Mouse (Mus musculus) T-helper 17 cell (primary cell): ENCODE data around the gene Gm17268.

ENCODE experiments used
- in situ Hi-C, 2 experiments: fragments of 300-600 bp; cut with MboI, MseI; formaldehyde crosslinking; loops; 1 replicate in 1 of 2; 2 replicates in 1 of 2; pipeline ENCODE4 v1.15.1; 2025; ENCODE audit warnings: high pct_unique_total_duplicates in 2 of 2

Gm17268 gene

DNA sequence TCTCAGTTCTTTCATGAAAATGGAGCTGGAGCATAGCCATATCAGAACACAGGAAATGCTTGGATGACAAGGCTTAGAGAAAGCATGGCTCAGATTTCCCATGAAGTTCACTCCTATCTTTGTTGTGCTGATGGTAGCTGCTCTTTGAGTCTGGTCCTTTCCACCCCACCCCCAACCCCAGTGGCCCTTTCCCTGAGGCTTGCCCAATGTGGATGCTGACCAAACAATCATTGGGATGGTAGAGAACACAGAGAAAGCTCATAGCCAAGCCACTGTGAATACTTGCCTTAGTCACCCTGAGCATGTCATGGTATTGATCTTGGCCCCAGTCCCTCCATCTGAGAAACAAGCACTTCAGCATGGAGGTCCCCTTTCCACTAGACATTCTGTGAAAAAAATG, 6.2 kb downstream of the Gm17268 start:
- in situ Hi-C loops: no loop called here

DNA sequence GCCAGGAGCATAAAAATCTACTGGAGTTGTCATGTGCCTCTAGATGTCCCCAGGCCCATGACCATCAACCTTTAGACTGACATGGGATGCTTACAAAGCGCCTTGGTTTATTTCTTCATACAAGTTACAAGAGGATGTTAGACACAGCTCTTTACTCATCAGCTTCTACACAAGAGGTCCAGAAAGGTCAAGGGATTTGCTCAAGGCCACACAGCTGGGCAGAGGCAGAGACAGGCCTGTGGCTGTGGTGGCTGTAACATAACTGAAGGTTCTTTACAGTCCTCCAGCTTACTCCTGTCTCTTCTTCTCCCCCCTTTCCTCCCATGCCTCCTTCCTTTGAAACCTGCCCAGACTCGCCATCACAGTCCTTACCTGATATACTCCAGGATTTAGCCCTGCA, 8.2 kb downstream of the Gm17268 start:
- in situ Hi-C loops: no loop called here

DNA sequence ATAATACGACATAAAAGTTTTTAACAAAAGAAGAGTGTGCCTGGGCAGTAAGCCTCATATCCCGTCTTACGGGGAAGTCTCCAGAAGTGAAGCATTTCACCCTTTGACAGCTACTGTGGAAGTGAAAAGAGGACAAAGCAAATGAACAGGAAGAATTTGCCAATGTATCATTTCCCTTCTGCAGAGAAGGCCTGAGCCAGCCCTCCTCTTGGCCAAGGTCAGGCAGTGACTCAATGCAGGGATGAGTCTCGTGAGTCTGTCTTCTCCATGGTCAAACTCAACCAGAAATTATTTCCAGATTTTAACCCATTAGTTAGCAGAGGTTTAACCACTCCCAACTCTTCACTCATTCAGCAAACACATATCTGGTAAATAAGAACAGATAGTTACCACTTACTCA, 14.6 kb downstream of the Gm17268 start:
- in situ Hi-C loops: no loop called here

DNA sequence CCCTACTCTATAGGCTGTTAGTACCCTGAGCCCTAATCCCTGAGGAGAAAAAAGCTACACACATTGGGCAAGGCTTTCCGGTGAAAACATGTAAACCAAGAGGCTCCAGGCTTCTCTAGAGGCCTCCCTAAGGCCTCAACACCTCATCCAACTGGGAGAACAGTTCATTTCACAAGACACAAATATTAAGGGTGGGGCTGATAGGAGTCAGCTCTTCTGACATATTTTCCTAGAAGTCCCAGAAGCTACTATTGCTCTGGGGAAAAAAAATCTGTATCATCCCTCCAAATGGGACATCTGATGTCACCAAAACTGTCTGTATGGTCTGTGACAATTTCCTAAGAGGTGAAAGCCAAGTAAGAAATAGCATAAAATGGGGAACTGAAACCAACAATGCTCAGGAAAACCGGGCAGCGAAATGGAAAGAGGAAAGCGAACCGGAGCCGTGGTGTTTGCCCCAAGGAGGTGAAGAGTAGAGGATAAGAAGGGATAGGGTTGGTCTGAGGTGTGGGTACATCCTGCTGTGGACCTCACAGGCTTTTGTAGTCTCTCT, 15.8 kb downstream of the Gm17268 start:
- in situ Hi-C loops: no loop called here

DNA sequence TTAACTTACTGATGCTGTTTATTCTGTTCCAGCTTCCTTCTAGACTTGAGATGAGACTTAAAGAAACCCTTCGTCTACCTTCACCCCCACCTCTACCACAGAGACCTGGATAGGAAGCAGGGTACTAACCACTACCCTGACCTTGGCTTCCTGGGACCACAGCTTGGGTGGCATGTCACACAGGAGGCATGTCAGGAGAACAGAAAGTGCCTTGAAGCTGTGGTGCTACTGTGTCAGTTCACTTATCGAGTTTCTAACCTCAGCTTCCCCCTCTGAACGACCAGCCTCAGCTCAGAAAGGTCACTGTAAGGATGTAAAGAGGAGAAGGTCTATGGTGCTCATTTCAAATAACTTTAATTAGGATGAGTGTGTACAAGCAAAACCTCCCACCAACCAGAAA, 17.0 kb downstream of the Gm17268 start:
- in situ Hi-C loops: no loop called here

DNA sequence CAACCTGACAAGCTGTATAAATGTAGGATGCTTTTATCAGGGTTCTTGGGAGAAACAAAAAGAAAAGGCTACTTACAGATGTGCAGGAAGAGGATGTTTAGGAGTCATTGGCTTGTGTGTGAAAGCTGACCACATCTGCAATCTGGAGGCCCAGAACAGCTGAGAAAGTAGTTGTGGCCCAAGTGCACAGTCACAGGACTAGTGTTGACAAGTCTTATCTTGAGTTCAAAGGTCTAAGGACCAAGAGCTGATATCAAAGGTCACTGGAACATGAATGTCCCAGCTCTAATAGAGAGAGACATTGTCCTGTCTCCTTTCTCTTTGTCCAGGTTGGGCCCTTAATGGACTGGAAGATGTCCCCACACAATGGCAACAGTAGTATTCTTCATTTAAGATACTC, 18.6 kb downstream of the Gm17268 start:
- in situ Hi-C loops: no loop called here

DNA sequence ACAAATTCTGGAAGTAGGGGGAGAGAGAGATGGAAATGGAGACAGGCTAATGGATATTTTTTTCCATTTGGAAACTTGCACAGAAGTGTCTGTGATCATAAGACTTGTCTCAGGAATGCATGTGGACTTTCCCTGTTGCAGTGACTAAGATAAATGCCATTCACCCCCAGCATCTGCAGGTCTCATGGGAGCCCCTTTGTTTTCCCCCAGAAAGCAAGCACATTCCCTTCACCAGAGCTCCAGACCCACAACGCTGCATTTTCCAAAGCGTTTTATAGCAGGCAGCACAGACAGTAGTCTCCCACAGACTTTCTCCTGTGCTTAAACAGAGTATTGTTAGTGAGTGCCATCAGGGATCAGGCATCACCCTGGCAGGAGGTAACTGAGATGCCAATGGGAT, 19.0 kb downstream of the Gm17268 start:
- in situ Hi-C loops: no loop called here

DNA sequence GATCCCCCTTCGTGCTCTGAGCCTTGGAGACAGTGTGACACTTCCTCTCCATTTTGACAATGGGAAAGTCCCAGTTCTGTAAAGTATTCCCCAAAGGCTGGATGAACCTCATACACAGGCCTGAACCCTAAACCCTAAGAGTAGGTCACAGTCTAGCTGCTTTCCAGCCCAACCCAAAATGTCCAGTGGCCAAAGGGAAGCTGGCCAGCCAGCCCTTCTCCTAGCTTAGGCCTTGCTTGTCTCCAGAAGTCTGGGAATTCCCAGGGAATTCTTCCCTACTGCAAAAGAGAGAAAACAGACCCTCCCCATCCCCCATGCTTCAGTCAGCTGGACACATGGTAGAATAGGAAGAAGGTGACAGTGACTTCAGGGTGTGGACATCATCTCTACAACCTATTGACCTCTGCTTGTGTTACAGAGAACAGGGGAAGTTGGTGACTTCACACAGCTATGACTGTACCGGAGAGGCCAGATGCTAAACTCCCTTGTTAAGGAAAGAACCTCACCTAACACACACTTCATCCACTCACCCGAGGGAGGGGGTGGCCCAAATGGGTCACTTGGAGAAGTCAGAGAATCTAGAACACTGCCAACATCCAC, 22.1 kb downstream of the Gm17268 start:
- in situ Hi-C loops: no loop called here

DNA sequence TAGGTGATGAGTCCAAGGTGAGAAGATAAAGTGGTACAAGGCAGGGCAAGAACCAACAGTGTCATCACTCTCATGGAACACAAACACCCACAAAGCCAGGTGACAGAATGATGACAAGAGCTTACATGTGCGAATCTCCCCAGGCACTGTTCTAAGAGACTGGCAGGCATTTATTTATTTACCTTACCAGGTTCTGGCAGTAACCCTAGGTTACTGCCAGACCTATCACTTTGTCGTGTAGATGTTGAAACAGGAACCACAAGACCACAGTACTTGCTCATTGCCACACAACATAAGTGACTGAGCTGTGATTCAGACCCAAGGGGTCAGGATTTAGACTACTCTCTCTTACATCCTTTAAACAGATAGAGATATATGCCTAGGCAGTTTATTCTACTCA, 23.3 kb downstream of the Gm17268 start:
- in situ Hi-C loops: no loop called here

DNA sequence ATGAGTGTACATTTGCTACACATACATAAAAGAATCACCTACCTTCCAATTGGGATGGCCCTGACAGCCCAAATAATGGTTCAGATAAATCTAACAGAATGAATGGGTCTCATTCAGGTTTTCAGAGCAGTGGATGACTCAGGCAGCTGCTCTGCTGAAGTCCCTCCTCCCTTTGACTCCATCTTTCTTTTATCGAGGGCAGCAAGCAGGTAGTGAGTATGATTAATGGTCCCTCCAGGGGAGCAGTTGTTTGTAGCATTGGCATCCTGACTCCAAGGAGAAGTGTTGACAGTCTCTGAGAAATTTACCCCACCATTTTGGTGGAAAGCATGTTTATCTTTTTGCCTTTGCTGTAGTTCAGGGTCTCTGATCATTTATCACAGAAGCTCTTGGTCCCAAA, 24.6 kb downstream of the Gm17268 start:
- in situ Hi-C loops: no loop called here

DNA sequence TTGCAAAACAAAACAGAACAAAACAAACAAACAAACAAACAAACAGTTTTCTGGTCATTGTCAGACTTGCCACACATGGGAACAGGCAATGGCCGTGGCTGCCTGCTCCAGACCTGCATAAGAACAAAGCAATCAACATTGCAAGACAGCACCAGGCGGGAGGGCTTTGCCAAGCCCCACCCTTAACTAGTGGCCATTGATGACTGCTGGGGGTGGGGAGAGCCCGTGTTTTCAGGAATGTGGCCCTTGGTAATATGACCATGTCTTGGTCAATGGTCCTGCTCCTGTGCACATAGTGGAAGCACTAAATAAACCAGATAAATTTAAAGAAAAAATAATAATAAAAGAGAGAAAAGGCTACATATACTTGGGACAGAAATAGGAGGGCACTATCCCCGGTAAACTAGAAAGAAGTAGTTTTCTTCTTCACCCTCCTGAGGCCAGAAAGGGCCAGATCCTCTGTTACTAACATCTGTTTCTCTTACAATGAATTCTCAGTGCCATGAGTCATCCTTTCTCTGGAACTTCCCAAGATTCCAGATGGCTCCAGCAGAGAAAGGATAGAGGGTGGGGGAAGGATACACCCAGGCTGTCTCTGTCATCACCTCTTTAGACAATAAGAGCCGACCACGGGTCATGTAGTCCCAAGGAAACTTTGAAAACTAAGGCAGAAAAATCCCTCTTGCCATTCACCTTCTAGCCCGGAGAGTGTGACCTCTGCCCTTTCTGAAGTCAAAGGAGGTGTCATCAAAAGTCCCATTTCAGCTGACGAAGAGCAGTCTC, 26.8 kb downstream of the Gm17268 start:
- in situ Hi-C loops: no loop called here

DNA sequence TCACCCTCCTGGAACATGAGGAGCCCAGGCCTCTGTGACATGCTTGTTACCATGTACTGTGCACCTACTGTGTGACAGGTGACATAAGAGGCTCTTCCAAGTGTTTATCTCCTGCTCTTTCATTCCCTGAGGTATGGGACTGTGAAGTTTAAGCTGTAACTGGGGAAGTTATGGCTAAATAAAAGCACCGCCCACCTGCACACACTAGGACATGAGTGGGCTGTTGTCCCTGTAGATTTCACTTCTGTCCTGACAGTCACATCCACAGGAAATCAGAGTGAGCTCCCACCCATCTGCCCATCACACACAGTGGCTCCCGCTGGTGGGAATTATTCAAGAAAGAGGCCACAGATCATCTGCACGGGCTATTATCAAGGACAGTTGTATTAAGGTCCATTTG, 28.2 kb downstream of the Gm17268 start:
- in situ Hi-C loops: no loop called here

DNA sequence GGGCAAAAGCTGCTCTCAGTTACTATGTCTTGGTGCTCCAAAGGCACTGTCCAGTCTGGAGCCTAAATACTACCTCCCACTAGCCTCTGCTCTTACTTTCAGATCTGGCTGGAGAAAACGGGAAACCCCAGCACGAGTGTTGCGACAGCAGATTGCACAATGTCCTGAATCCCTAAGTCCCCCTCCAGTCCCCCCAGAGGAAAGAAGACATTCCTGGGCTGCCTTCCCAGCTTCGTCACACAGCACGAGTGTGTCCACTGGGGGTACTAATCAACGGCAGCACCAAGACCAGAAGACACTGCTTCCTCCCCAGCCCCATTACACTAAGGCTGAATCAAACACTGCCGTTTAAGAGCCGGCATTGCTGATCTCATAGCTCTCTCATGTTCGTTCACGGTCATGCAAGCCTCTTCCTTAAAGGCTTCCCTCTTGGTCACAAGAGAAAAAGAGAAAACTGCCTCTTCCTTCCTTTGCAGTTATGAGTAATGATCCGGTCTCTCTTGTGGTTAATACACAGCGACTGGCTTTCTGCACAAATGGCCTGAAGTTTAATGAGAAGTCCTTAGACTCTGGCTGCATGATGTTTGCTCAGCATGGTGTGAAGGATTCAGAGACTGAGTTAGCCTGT, 31.5 kb downstream of the Gm17268 start:
- in situ Hi-C loops: no loop called here

DNA sequence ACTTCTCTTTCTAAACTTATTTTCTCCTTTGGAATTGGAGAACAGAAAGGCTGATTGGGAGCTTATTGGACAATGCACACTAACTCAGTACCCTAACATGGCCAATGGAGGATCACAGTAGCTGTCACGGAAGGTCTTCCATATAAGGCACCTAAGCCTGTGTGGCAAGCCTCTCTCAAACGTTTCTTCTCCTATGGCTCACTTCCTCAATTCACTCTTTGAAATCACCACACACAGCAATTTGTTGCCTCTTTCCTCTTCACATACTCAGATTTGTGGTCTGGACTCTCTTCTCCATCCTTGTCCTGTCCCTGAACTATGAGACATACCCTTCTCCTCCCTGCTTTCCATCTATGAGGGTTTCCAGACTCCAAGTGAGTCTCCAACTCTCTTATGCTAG, 33.6 kb downstream of the Gm17268 start:
- in situ Hi-C loops: no loop called here

DNA sequence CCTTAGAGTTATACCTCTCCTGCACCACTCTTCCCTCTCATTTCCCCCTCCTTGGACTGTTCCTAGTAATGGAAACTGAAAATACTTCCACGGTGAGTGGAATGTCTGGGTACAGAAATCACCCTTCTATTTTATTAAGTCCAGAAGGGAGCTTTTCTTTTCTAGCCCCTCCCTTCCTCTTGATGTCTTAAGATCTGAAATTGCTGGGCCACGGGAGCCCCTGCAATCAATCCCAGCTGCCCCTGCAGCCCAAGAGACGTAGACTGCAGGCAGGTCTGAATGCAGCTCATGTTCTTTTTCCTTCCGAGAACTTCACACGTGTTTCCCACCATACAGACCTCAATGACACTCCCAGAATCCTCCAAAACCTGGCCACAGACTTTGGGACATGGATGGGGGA, 37.8 kb downstream of the Gm17268 start:
- in situ Hi-C loops: no loop called here

DNA sequence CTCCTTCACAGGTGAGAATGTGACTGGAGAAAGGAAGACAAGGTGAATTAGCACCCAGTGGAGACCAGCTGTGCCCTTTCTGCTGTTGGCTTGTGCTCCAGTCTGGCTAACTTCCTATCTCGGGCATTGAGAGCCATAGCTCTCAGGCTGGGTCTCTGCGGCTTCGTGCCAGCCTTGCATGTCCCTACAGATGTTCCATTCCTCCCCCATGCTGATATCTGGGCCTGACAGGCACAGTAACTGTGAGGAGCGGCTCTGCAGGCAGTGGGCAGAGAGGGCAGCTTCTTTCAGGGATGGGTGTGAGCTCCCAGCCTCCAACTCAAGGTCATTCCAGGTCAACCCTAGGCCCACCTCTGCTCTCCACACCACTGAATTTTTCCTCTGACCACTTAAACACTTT, 38.9 kb downstream of the Gm17268 start:
- in situ Hi-C loops: no loop called here

DNA sequence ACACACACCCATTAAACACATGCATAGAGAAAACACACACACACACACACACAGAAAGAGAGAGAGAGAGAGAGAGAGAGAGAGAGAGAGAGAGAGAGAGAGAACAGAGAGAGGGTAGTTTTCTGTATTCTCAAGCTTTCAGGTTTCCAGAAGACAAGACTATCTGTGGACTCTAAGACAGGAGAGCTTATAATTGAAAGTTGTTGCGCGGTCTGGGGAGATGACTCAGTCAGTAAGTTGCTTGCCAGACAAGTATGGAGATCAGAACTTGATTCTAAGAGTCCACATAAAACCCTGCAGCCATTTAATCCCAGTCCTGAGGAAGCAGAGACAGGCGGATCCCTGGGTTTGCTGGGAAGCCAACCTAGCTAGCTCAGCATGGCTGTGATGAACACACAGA, 39.7 kb downstream of the Gm17268 start:
- in situ Hi-C loops: no loop called here

DNA sequence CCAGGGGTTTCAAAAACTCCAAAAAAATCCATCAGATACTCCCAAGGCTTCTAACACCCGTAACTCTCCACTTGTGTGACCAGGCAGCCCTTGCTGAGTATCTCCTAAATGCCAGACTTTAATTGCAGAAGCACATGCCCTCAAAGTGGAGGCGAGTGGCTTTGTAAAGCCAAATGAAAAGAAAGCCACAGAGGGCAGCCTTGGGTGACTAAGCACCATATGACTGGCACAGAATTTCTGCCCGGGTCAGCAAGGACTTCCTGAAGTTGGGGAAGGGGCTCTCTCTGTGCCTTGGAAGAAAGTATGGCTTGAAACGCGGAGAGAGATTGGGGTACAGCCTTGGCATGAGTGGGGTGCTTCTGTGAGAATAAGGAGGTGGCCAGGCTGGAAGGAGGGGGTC, 41.3 kb downstream of the Gm17268 start:
- in situ Hi-C loops: no loop called here

DNA sequence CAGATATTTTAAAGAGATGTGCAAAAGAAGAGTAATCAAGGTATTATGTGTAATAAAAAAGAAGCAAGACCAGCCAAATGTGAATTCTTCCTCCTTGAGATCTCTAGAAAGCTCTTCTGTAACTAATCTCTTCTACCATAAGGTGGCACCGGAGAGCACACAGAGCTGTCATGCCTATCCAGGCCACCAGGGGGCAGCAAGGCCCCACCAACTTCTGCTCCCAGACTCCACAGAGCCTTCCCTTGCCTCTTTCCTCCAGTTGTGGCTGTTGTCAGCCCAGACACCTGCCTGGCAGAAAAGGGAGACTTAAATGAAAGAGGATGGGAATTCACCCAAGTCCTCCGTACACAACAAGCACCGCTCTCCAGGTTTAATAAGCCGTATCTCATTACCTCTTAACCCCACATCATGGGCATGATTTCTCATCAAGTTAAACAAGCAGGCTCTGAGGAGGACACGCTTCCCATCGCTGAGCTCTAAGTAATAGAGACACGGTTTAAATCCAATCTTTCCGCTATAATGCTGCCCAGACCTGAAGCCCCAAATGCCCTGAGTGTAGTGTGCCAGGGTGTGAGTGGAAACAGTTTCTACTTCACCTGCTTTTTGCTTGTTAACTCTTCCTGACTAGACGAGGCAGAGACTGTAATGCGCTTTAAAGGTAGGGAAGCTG, 42.1 kb downstream of the Gm17268 start:
- in situ Hi-C loops: no loop called here

DNA sequence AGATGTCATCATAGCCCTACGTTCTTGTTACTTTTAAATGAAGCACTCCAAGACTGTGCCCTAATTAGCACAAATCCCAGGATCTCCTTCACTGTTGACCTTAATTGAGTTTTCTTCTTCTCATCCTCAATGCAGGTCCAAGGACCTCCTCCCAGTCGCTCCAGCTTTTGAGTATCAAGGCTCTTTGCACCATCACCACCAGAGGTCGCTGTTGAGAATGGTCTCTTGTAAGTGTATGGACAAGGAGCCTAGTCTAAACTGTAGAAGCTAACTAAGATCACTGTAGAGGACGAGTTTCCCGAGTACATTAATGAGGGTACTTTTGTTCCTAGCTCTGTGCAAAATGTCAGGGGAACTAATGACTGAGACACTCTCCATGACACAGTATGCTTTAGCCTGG, 55.2 kb downstream of the Gm17268 start:
- in situ Hi-C loops: loop anchor here in 1 of 2 experiments (5.0 kb wide), 1 partner anchor 199 kb away; no protein-coding TSS in a partner anchor

DNA sequence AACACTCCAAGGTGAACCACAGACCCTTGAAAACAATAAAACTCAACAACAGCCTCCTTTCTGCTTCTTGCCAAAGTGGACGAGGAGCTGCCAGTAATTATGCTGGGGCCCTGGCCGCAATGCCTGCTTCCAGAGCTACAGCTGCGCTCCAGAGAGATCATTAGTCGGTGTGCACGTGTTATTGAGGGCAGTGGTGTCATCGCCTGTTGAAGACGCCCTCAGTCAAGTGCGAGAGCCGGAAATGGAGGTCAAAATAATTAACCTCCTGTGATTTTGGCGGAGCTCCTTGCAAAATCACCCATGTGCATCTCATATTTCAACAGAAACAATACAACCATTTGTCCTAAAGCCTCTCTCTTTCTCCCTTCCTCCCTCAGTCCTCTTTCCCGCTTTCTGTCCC, 56.2 kb downstream of the Gm17268 start:
- in situ Hi-C loops: loop anchor here in 1 of 2 experiments (5.0 kb wide), 1 partner anchor 200 kb away; no protein-coding TSS in a partner anchor
